Mouse (Mus musculus) embryonic facial prominence, embryonic 13.5 days (tissue): ENCODE results near the gene Dnah17. TPM values are rescaled to one million over a fixed set of nuclear protein-coding genes. Genes with fewer than 3 reads are reported as not detected.
A peak's percentile ranks its signal among the peaks of the same experiment; 100 is the strongest.

Source experiments
- ATAC-seq: fragments of 200-750 bp; cut with Nextera tagmentation; 2 replicates; pipeline ENCODE4 v1.8.0; 2017; ENCODE audit warnings: low read depth; ENCODE audit not compliant: insufficient number of reproducible peaks, insufficient read depth, low FRiP score, low TSS enrichment
- H3K27ac ChIP-seq: fragments of 300-500 bp; sonication (generic); 2 replicates; pipeline ENCODE4 v1.5.1; 2015; ENCODE audit warnings: moderate library complexity, mild to moderate bottlenecking, inconsistent platforms
- H3K27me3 ChIP-seq: fragments of 300-500 bp; sonication (generic); 2 replicates; pipeline ENCODE4 v1.6.1; 2015; ENCODE audit warnings: mild to moderate bottlenecking, inconsistent platforms
- H3K36me3 ChIP-seq: fragments of 300-500 bp; sonication (generic); 2 replicates; pipeline ENCODE4 v1.6.1; 2015; ENCODE audit warnings: mild to moderate bottlenecking, inconsistent platforms
- H3K4me1 ChIP-seq: fragments of 300-500 bp; sonication (generic); 2 replicates; pipeline ENCODE4 v1.6.1; 2015; ENCODE audit warnings: inconsistent platforms
- H3K4me2 ChIP-seq: fragments of 300-500 bp; sonication (generic); 2 replicates; pipeline ENCODE4 v1.6.1; 2015; ENCODE audit warnings: moderate library complexity, mild to moderate bottlenecking, inconsistent platforms
- H3K4me3 ChIP-seq: fragments of 300-500 bp; sonication (generic); 2 replicates; pipeline ENCODE4 v1.5.1; 2015; ENCODE audit warnings: mild to moderate bottlenecking, inconsistent platforms
- H3K9ac ChIP-seq: fragments of 300-500 bp; sonication (generic); 2 replicates; pipeline ENCODE4 v1.6.1; 2015; ENCODE audit warnings: mild to moderate bottlenecking, inconsistent platforms
- H3K9me3 ChIP-seq: fragments of 300-500 bp; sonication (generic); 2 replicates; pipeline ENCODE4 v1.6.1; 2016; ENCODE audit warnings: inconsistent platforms
- WGBS: fragments of 180-500 bp; shearing (Covaris S2); methylation state at CpG from one replicate; pipeline ENCODE4 v1.1.7; 2015; ENCODE audit warnings: mixed read lengths; 5-methylcytosine and 5-hydroxymethylcytosine counted together
- polyA plus RNA-seq: library from polyadenylated mRNA; unstranded; fragments of >200 nt; fragmentation: Nextera tagmentation; extraction: Ambion mirVana; gene quantifications from 2 replicates; pipeline ENCODE4 v1.2.1, GENCODE M21; 2015

Dnah17 gene
- polyA plus RNA-seq, 1 experiment from 2014 or later = 0.20 TPM

DNA sequence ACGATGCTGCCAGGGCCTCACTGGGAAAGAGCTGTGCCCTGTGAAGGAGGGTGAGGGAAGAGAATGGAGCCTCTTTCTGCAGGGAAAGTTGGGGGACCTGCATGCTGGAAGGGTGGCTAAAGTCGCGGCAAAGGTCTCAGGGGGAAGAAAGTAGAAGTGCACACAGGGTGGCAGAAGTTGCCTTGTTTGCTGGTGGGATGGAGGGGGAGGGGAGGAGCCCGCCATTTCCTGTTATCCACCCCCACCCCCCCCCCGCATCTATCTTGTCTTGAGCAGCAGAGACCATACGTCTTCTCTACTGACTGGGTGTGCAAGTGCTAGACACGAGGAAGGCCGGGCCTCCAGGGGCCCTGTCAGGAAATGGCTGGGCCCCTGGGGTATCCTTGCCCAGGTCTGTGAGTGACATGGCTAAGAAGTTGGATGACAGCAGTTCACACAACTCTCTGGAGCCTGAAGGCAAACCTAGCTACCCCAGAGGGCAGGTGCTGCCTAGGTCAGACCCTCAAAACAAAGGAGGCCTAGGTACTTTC, 15.8 kb downstream of the Dnah17 start:
- Histone ChIP-seq H3K4me1 (0 out of 2 replicates have a peak, but pooled peaks cover 3% of the 10 kb centered on the region), H3K4me3 (no peak overlapping the region), H3K9me3 (no peaks in the 10 kb centered on the region), H3K36me3 (no peaks in the 10 kb centered on the region), H3K27me3 (no peaks in the 10 kb centered on the region), H3K9ac (no peak overlapping the region), H3K27ac (no peak overlapping the region), H3K4me2 (no peak overlapping the region)
- ATAC-seq = no peak
- 61% methylated on average over 8 of the region's 8 CpGs for WGBS

GRCm38 (mm10) chr11:118113516-118114205, 16.8 kb downstream of the Dnah17 start:
- Histone ChIP-seq H3K4me1 (0 out of 2 replicates have a peak, but pooled peaks cover 3% of the 10 kb centered on the region), H3K4me3 (no peak overlapping the region), H3K9me3 (no peaks in the 10 kb centered on the region), H3K27me3 (no peaks in the 10 kb centered on the region), H3K27ac (no peak overlapping the region), H3K4me2 (no peak overlapping the region), H3K36me3 (no peaks in the 10 kb centered on the region), H3K9ac (no peak overlapping the region)
- no peak for ATAC-seq
- 76% methylated on average over 14 of the region's 14 CpGs for WGBS

- 0 out of 2 replicates have a peak overlapping the region, but pooled peaks have one; percentile 6 for H3K9ac ChIP-seq
- WGBS = 7% methylated on average over 5 of the region's 5 CpGs
- H3K36me3 ChIP-seq = no peaks in the 10 kb centered on the region
- no peak overlapping the region for H3K27ac ChIP-seq
- H3K27me3 ChIP-seq = no peaks in the 10 kb centered on the region
- no peak overlapping the region for H3K4me3 ChIP-seq
- 0 out of 2 replicates have a peak, but pooled peaks have one; percentile 44 for ATAC-seq
- no peak overlapping the region for H3K4me2 ChIP-seq
- no peaks in the 10 kb centered on the region for H3K9me3 ChIP-seq
- H3K4me1 ChIP-seq = peaks cover 6% of the 10 kb centered on the region; the same call in 1 of the 2 replicates
Measured at GRCm38 (mm10) chr11:118104001-118104400, 26.4 kb downstream of the Dnah17 start.

DNA sequence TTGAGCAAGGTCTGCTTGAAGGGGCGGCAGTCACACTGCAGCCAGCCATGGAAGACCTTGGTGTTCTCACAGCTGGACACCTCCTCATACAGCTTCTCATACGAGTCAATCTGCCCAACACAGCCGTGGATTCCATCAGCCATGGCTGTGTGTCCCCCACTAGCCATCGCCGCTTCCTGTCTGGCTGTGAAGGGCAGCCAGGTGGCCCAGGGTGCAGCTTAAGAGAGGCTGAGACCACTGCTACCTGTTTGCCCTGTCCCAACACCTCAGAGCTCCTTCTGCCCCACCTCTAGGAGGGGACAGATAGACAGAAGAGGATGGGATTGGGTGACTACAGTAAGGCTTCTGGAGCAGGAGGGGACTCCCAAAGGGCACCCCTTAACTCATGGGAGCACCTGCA, 27.1 kb downstream of the Dnah17 start:
- H3K4me2 ChIP-seq = no peak overlapping the region
- 89% methylated on average over 5 of the region's 5 CpGs for WGBS
- H3K27ac ChIP-seq = no peak overlapping the region
- H3K4me3 ChIP-seq = no peak overlapping the region
- peaks cover 6% of the 10 kb centered on the region; the same call in 1 of the 2 replicates for H3K4me1 ChIP-seq
- ATAC-seq = no peak
- no peaks in the 10 kb centered on the region for H3K27me3 ChIP-seq
- H3K9me3 ChIP-seq = no peaks in the 10 kb centered on the region
- H3K36me3 ChIP-seq = no peaks in the 10 kb centered on the region
- H3K9ac ChIP-seq = 0 out of 2 replicates have a peak overlapping the region, but pooled peaks have one; percentile 6

GRCm38 (mm10) chr11:118102838-118103237, 27.6 kb downstream of the Dnah17 start:
- Histone ChIP-seq H3K27me3 (no peaks in the 10 kb centered on the region), H3K36me3 (no peaks in the 10 kb centered on the region), H3K4me3 (no peak overlapping the region), H3K9me3 (no peaks in the 10 kb centered on the region), H3K4me2 (no peak overlapping the region), H3K9ac (no peak overlapping the region), H3K4me1 (peaks cover 6% of the 10 kb centered on the region; the same call in 1 of the 2 replicates), H3K27ac (no peak overlapping the region)
- 52% methylated on average over 3 of the region's 3 CpGs for WGBS
- no peak for ATAC-seq

DNA sequence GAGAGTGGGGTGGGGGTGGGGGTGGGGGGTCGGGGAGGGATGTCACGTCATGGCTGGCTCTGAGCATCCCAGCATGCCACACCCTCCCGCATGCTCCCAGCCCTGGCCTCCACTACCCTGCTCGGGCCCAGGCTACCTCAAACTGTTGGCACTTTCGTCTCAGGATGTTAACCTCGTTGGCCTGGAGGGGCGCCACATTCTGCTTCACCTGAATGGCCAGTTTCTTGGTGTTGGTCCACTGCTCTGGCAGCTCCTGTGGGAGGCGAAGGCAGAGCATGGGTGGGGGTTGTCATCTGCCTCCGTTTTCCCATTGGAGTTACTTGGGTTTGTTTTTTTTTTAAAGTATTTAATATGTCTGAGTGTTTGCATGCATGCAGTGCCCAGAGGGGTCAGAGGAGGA, 29.3 kb downstream of the Dnah17 start:
- Histone ChIP-seq H3K4me2 (no peak overlapping the region), H3K9me3 (no peaks in the 10 kb centered on the region), H3K27ac (no peak overlapping the region), H3K9ac (no peak overlapping the region), H3K4me1 (peaks cover 6% of the 10 kb centered on the region; the same call in 1 of the 2 replicates), H3K36me3 (no peaks in the 10 kb centered on the region), H3K4me3 (no peak overlapping the region), H3K27me3 (no peaks in the 10 kb centered on the region)
- 41% methylated on average over 9 of the region's 9 CpGs for WGBS
- ATAC-seq = no peak

- Histone ChIP-seq H3K9me3 (no peaks in the 10 kb centered on the region), H3K36me3 (no peaks in the 10 kb centered on the region), H3K4me2 (no peak overlapping the region), H3K27ac (no peak overlapping the region), H3K4me3 (no peak overlapping the region), H3K27me3 (no peaks in the 10 kb centered on the region; the same call in 1 of the 2 replicates), H3K4me1 (peaks cover 6% of the 10 kb centered on the region; the same call in 1 of the 2 replicates), H3K9ac (no peak overlapping the region)
- 33% methylated on average over 2 of the region's 2 CpGs for WGBS
- no peak for ATAC-seq
Measured at GRCm38 (mm10) chr11:118096736-118097135, 33.7 kb downstream of the Dnah17 start.

DNA sequence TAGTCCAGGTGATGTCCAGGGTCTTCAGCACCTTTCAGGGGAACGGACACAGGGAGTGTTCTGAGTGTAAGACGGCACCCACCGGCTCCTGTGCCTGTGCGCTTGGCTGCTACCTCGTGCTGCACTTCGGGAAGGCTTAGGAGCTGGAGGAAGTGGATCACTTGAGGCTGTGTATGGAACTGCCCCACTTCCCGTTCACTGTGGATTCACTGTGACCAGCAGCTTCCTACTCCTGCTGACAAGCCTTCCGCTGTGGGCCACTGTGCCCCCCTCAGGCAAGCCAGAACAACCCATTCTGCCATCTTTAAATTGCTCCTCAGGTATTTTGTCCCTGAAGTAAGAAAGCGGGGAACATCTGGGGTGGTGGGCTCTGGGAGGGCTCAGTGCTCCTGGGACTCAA, 35.4 kb downstream of the Dnah17 start:
- H3K27ac ChIP-seq = no peak overlapping the region
- peaks cover 11% of the 10 kb centered on the region; the same call in 1 of the 2 replicates for H3K9me3 ChIP-seq
- H3K4me1 ChIP-seq = no peaks in the 10 kb centered on the region
- H3K9ac ChIP-seq = no peak overlapping the region
- H3K36me3 ChIP-seq = no peaks in the 10 kb centered on the region
- no peak overlapping the region for H3K4me2 ChIP-seq
- H3K27me3 ChIP-seq = no peaks in the 10 kb centered on the region; the same call in 1 of the 2 replicates
- ATAC-seq = no peak
- H3K4me3 ChIP-seq = no peak overlapping the region
- WGBS = 88% methylated on average over 9 of the region's 9 CpGs

- Histone ChIP-seq H3K4me2 (no peak overlapping the region), H3K9me3 (peaks cover 11% of the 10 kb centered on the region; the same call in 1 of the 2 replicates), H3K4me3 (no peak overlapping the region), H3K27ac (no peak overlapping the region), H3K27me3 (no peaks in the 10 kb centered on the region; the same call in 1 of the 2 replicates), H3K4me1 (no peaks in the 10 kb centered on the region; the same call in 1 of the 2 replicates), H3K36me3 (no peaks in the 10 kb centered on the region), H3K9ac (no peak overlapping the region)
- 87% methylated on average over 23 of the region's 23 CpGs for WGBS
- no peak for ATAC-seq
Measured at GRCm38 (mm10) chr11:118091002-118091670, 39.3 kb downstream of the Dnah17 start.

DNA sequence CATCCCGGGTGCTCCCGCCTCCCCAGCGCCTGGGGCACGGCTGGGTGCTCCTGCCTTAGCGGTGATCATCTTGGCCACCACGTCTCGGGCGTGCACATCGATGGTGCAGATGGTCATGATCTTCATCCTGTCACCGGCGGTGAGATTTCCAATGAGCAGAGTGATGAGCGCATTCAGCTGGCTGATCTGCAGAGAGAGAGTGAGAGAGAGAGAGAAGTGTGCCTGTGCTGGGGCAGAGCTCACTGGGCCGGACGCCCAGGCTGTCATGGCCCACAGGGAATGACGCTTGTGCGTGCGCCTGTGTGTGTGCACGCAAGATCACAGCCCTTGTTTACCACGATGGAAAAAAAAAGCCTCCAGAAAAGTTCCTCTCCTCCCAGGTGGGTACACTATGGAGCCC, 41.5 kb downstream of the Dnah17 start:
- Histone ChIP-seq H3K27ac (no peak overlapping the region), H3K4me3 (no peak overlapping the region), H3K36me3 (no peaks in the 10 kb centered on the region), H3K9me3 (peaks cover 11% of the 10 kb centered on the region; the same call in 1 of the 2 replicates), H3K27me3 (no peaks in the 10 kb centered on the region; the same call in 1 of the 2 replicates), H3K9ac (no peak overlapping the region), H3K4me2 (no peak overlapping the region), H3K4me1 (peaks cover 3% of the 10 kb centered on the region; the same call in 1 of the 2 replicates)
- no peak for ATAC-seq
- WGBS = 81% methylated on average over 19 of the region's 19 CpGs

GRCm38 (mm10) chr11:118085961-118086360, 44.5 kb downstream of the Dnah17 start:
- Histone ChIP-seq H3K36me3 (no peaks in the 10 kb centered on the region), H3K4me1 (peaks cover 3% of the 10 kb centered on the region; the same call in 1 of the 2 replicates), H3K27me3 (no peaks in the 10 kb centered on the region), H3K4me3 (no peak overlapping the region), H3K9me3 (peaks cover 6% of the 10 kb centered on the region; the same call in 1 of the 2 replicates), H3K9ac (no peak overlapping the region), H3K27ac (no peak overlapping the region), H3K4me2 (no peak overlapping the region)
- 74% methylated on average over 8 of the region's 8 CpGs for WGBS
- no peak for ATAC-seq
